Mouse (Mus musculus): ENCODE measurements around the gene Spcs2. TPM values are rescaled to one million over a fixed set of nuclear protein-coding genes. Genes with fewer than 3 reads are reported as not detected.
A peak's percentile ranks its signal among the peaks of the same experiment; 100 is the strongest.
"Not testable (repeated sequence)": the region's sequence is repeated elsewhere in the genome, so short reads cannot be mapped to it uniquely, and the experiment has no call there.

Spcs2 gene
- polyA plus RNA-seq, 1 experiment from 2014 or later = 386 TPM

GRCm38 (mm10) chr7:99818181-99818725, 45.0 kb downstream of the Spcs2 start:
- WGBS = 29% methylated on average over 9 of the region's 9 CpGs
- H3K4me2 ChIP-seq = 0 out of 2 replicates have a peak overlapping the region, but pooled peaks have one; percentile 23
- H3K27ac ChIP-seq; H3K36me3 ChIP-seq; H3K4me3 ChIP-seq (replicated peaks); H3K9me3 ChIP-seq; H3K27me3 ChIP-seq (replicated peaks); H3K4me1 ChIP-seq; H3K9ac ChIP-seq: not testable (repeated sequence)
- ATAC-seq (ENCODE audit: insufficient read depth, low FRiP score, low read depth) = 0 out of 2 replicates have a peak, but pooled peaks have one; percentile 18

- Histone ChIP-seq H3K4me3 (replicated peaks) (no peak overlapping the region), H3K4me1 (no peaks in the 10 kb centered on the region), H3K4me2 (no peak overlapping the region), H3K27me3 (replicated peaks) (no peaks in the 10 kb centered on the region), H3K9ac (no peak overlapping the region), H3K27ac (no peak overlapping the region), H3K36me3 (0 out of 2 replicates have a peak, but pooled peaks cover 4% of the 10 kb centered on the region), H3K9me3 (no peaks in the 10 kb centered on the region)
- WGBS = 92% methylated on average over 11 of the region's 11 CpGs
- ATAC-seq (ENCODE audit: insufficient read depth, low FRiP score, low read depth) = no peak
Measured at GRCm38 (mm10) chr7:99813394-99813793, 49.9 kb downstream of the Spcs2 start.

- 71% methylated on average over 4 of the region's 4 CpGs for WGBS
- no peaks in the 10 kb centered on the region for H3K9me3 ChIP-seq
- no peak overlapping the region for H3K4me2 ChIP-seq
- H3K27me3 ChIP-seq (replicated peaks) = no peaks in the 10 kb centered on the region
- H3K9ac ChIP-seq = no peak overlapping the region
- H3K4me1 ChIP-seq = no peaks in the 10 kb centered on the region
- H3K27ac ChIP-seq = no peak overlapping the region
- no peak for ATAC-seq (ENCODE audit: insufficient read depth, low FRiP score, low read depth)
- H3K36me3 ChIP-seq = 0 out of 2 replicates have a peak, but pooled peaks cover 4% of the 10 kb centered on the region
- no peak overlapping the region for H3K4me3 ChIP-seq (replicated peaks)
Measured at GRCm38 (mm10) chr7:99811661-99812060, 51.6 kb downstream of the Spcs2 start.

- H3K4me2 ChIP-seq = no peak overlapping the region
- no peaks in the 10 kb centered on the region for H3K27me3 ChIP-seq (replicated peaks)
- H3K4me1 ChIP-seq = no peaks in the 10 kb centered on the region
- no peak for ATAC-seq (ENCODE audit: insufficient read depth, low FRiP score, low read depth)
- H3K9ac ChIP-seq = no peak overlapping the region
- H3K4me3 ChIP-seq (replicated peaks) = no peak overlapping the region
- 0 out of 2 replicates have a peak, but pooled peaks cover 4% of the 10 kb centered on the region for H3K36me3 ChIP-seq
- no peak overlapping the region for H3K27ac ChIP-seq
- H3K9me3 ChIP-seq = no peaks in the 10 kb centered on the region
- WGBS = 62% methylated on average over 2 of the region's 2 CpGs
Measured at GRCm38 (mm10) chr7:99810814-99811213, 52.4 kb downstream of the Spcs2 start.

GRCm38 (mm10) chr7:99807043-99807442, 56.2 kb downstream of the Spcs2 start:
- H3K4me1 ChIP-seq; H3K36me3 ChIP-seq; H3K4me2 ChIP-seq; H3K4me3 ChIP-seq (replicated peaks); H3K9me3 ChIP-seq; H3K27me3 ChIP-seq (replicated peaks); ATAC-seq (ENCODE audit: insufficient read depth, low FRiP score, low read depth); H3K9ac ChIP-seq; H3K27ac ChIP-seq: not testable (repeated sequence)
- 53% methylated on average over 7 of the region's 7 CpGs for WGBS

- Histone ChIP-seq H3K27me3 (replicated peaks) (no peaks in the 10 kb centered on the region), H3K4me3 (replicated peaks) (no peak overlapping the region), H3K9me3 (no peaks in the 10 kb centered on the region), H3K4me1 (no peaks in the 10 kb centered on the region), H3K9ac (no peak overlapping the region), H3K36me3 (no peaks in the 10 kb centered on the region), H3K4me2 (no peak overlapping the region), H3K27ac (no peak overlapping the region)
- no peak for ATAC-seq (ENCODE audit: insufficient read depth, low FRiP score, low read depth)
- WGBS = 75% methylated on average over 1 of the region's 1 CpGs
Measured at GRCm38 (mm10) chr7:99805340-99805739, 57.9 kb downstream of the Spcs2 start.

GRCm38 (mm10) chr7:99804033-99804432, 59.2 kb downstream of the Spcs2 start:
- WGBS = 81% methylated on average over 3 of the region's 3 CpGs
- H3K27me3 ChIP-seq (replicated peaks); H3K9me3 ChIP-seq; H3K4me2 ChIP-seq; H3K36me3 ChIP-seq; H3K4me1 ChIP-seq; H3K9ac ChIP-seq; H3K4me3 ChIP-seq (replicated peaks); H3K27ac ChIP-seq: not testable (repeated sequence)
- peak; percentile 60; the same call in 1 of the 2 replicates for ATAC-seq (ENCODE audit: insufficient read depth, low FRiP score, low read depth)

GRCm38 (mm10) chr7:99803535-99803934, 59.7 kb downstream of the Spcs2 start:
- no peak overlapping the region for H3K9ac ChIP-seq
- 62% methylated on average over 8 of the region's 8 CpGs for WGBS
- H3K4me1 ChIP-seq = no peaks in the 10 kb centered on the region
- H3K4me3 ChIP-seq (replicated peaks) = no peak overlapping the region
- peak; percentile 63; the same call in 1 of the 2 replicates for ATAC-seq (ENCODE audit: insufficient read depth, low FRiP score, low read depth)
- H3K27me3 ChIP-seq (replicated peaks) = no peaks in the 10 kb centered on the region
- no peaks in the 10 kb centered on the region for H3K36me3 ChIP-seq
- no peak overlapping the region for H3K27ac ChIP-seq
- H3K4me2 ChIP-seq = no peak overlapping the region
- H3K9me3 ChIP-seq = no peaks in the 10 kb centered on the region

- H3K4me1 ChIP-seq = peaks cover 6% of the 10 kb centered on the region; the same call in 1 of the 2 replicates
- H3K36me3 ChIP-seq = no peaks in the 10 kb centered on the region
- H3K4me2 ChIP-seq = no peak overlapping the region
- H3K9me3 ChIP-seq = no peaks in the 10 kb centered on the region
- H3K27me3 ChIP-seq (replicated peaks) = no peaks in the 10 kb centered on the region
- ATAC-seq (ENCODE audit: insufficient read depth, low FRiP score, low read depth) = no peak
- H3K9ac ChIP-seq = no peak overlapping the region
- no peak overlapping the region for H3K27ac ChIP-seq
- WGBS = 72% methylated on average over 7 of the region's 7 CpGs
- no peak overlapping the region for H3K4me3 ChIP-seq (replicated peaks)
Measured at GRCm38 (mm10) chr7:99799118-99799517, 64.1 kb downstream of the Spcs2 start.

GRCm38 (mm10) chr7:99797911-99798647, 65.2 kb downstream of the Spcs2 start:
- H3K9me3 ChIP-seq = no peaks in the 10 kb centered on the region

GRCm38 (mm10) chr7:99797261-99797660, 66.0 kb downstream of the Spcs2 start:
- Histone ChIP-seq H3K4me3 (replicated peaks) (no peak overlapping the region), H3K4me1 (peaks cover 6% of the 10 kb centered on the region; the same call in 1 of the 2 replicates), H3K9ac (no peak overlapping the region), H3K9me3 (no peaks in the 10 kb centered on the region), H3K36me3 (no peaks in the 10 kb centered on the region), H3K4me2 (no peak overlapping the region), H3K27me3 (replicated peaks) (no peaks in the 10 kb centered on the region), H3K27ac (no peak overlapping the region)
- ATAC-seq (ENCODE audit: insufficient read depth, low FRiP score, low read depth) = no peak
- WGBS = 76% methylated on average over 3 of the region's 3 CpGs

More at GRCm38 (mm10) chr7:99797911-99798647, 65.2 kb downstream of the Spcs2 start:
- WGBS = 34% methylated on average over 6 of the region's 6 CpGs
- Histone ChIP-seq H3K27ac (no peak overlapping the region), H3K9ac (no peak overlapping the region), H3K4me2 (no peak overlapping the region), H3K4me1 (peaks cover 6% of the 10 kb centered on the region; the same call in 1 of the 2 replicates), H3K4me3 (replicated peaks) (no peak overlapping the region), H3K36me3 (no peaks in the 10 kb centered on the region), H3K27me3 (replicated peaks) (no peaks in the 10 kb centered on the region)
- no peak; the same call in 1 of the 2 replicates for ATAC-seq (ENCODE audit: insufficient read depth, low FRiP score, low read depth)

GRCm38 (mm10) chr7:99796471-99796870, 66.8 kb downstream of the Spcs2 start:
- WGBS = 83% methylated on average over 3 of the region's 3 CpGs
- peaks cover 6% of the 10 kb centered on the region; the same call in 1 of the 2 replicates for H3K4me1 ChIP-seq
- no peaks in the 10 kb centered on the region for H3K36me3 ChIP-seq
- H3K4me3 ChIP-seq (replicated peaks) = no peak overlapping the region
- no peak for ATAC-seq (ENCODE audit: insufficient read depth, low FRiP score, low read depth)
- H3K27me3 ChIP-seq (replicated peaks) = no peaks in the 10 kb centered on the region
- no peak overlapping the region for H3K27ac ChIP-seq
- H3K9me3 ChIP-seq = no peaks in the 10 kb centered on the region
- H3K9ac ChIP-seq = no peak overlapping the region
- H3K4me2 ChIP-seq = no peak overlapping the region
